Mouse (Mus musculus) midbrain, embryonic 16.5 days (tissue): ENCODE data around the gene Slc8b1. TPM values are rescaled to one million over a fixed set of nuclear protein-coding genes. Genes with fewer than 3 reads are reported as not detected.

Experiments used
- ATAC-seq: fragments of 200-750 bp; cut with Nextera tagmentation; 2 replicates; pipeline ENCODE4 v1.8.0; 2017; ENCODE audit warnings: moderate TSS enrichment
- H3K27ac ChIP-seq: fragments of 300-500 bp; sonication (generic); 2 replicates; pipeline ENCODE4 v1.5.1; 2014; ENCODE audit warnings: mild to moderate bottlenecking, low read length, mixed read lengths
- H3K27me3 ChIP-seq: fragments of 300-500 bp; sonication (generic); 2 replicates; pipeline ENCODE4 v1.6.1; 2014; ENCODE audit warnings: low read depth, low read length, mixed read lengths; ENCODE audit not compliant: control insufficient read depth, insufficient read depth
- H3K36me3 ChIP-seq: fragments of 300-500 bp; sonication (generic); 2 replicates; pipeline ENCODE4 v1.6.1; 2014; ENCODE audit warnings: mild to moderate bottlenecking, low read length, moderate library complexity, mixed read lengths; ENCODE audit not compliant: control insufficient read depth, insufficient read depth
- H3K4me1 ChIP-seq: fragments of 300-500 bp; sonication (generic); 2 replicates; pipeline ENCODE4 v1.6.1; 2014; ENCODE audit warnings: mild to moderate bottlenecking, low read length, mixed read lengths; ENCODE audit not compliant: control insufficient read depth, insufficient read depth
- H3K4me2 ChIP-seq: fragments of 300-500 bp; sonication (generic); 2 replicates; pipeline ENCODE4 v1.6.1; 2014; ENCODE audit warnings: mild to moderate bottlenecking, low read length, mixed read lengths
- H3K4me3 ChIP-seq: fragments of 300-500 bp; sonication (generic); 2 replicates; pipeline ENCODE4 v1.5.1; 2014; ENCODE audit warnings: low read depth, mild to moderate bottlenecking, low read length, moderate library complexity, mixed read lengths
- H3K9ac ChIP-seq: fragments of 300-500 bp; sonication (generic); 2 replicates; pipeline ENCODE4 v1.6.1; 2014; ENCODE audit warnings: low read depth, low read length, mixed read lengths
- H3K9me3 ChIP-seq: fragments of 300-500 bp; sonication (generic); replicated peaks from 2 replicates; pipeline ENCODE4 v1.6.1; 2014; ENCODE audit warnings: mild to moderate bottlenecking, low read length, mixed read lengths; ENCODE audit not compliant: control insufficient read depth, poor library complexity, severe bottlenecking
- WGBS: fragments of 180-500 bp; shearing (Covaris S2); extraction: QIAGEN DNeasy Blood & Tissue Kit; methylation state at CpG from one replicate; pipeline ENCODE4 v1.1.7; 2014; 5-methylcytosine and 5-hydroxymethylcytosine counted together
- polyA plus RNA-seq: library from polyadenylated mRNA; unstranded; fragments of >200 nt; fragmentation: Nextera tagmentation; extraction: Ambion mirVana; gene quantifications from 2 replicates; pipeline ENCODE4 v1.2.1, GENCODE M21; 2015

The Slc8b1 gene
- polyA plus RNA-seq, 1 experiment from 2014 or later = 2.0 TPM

GRCm38 (mm10) chr5:120550673-120551072 is 39.7 kb downstream of the Slc8b1 start:
- Histone ChIP-seq H3K4me3 (no peak overlapping the region), H3K9me3 (no peaks in the 10 kb centered on the region), H3K9ac (no peak overlapping the region), H3K27ac (no peak overlapping the region), H3K36me3 (peaks cover 10% of the 10 kb centered on the region), H3K4me1 (no peaks in the 10 kb centered on the region), H3K4me2 (no peak overlapping the region), H3K27me3 (no peaks in the 10 kb centered on the region)
- no peak for ATAC-seq
- 99% methylated on average over 5 of the region's 5 CpGs for WGBS

GRCm38 (mm10) chr5:120555871-120556270 is 44.9 kb downstream of the Slc8b1 start:
- H3K27ac ChIP-seq = no peak overlapping the region
- H3K4me3 ChIP-seq = no peak overlapping the region
- H3K9ac ChIP-seq = no peak overlapping the region
- H3K4me2 ChIP-seq = no peak overlapping the region
- H3K9me3 ChIP-seq = no peaks in the 10 kb centered on the region
- no peaks in the 10 kb centered on the region for H3K27me3 ChIP-seq
- WGBS = 86% methylated on average over 23 of the region's 24 CpGs
- ATAC-seq = no peak
- peaks cover 12% of the 10 kb centered on the region for H3K36me3 ChIP-seq
- H3K4me1 ChIP-seq = peaks cover 8% of the 10 kb centered on the region

- Histone ChIP-seq H3K4me1 (peaks cover 12% of the 10 kb centered on the region), H3K36me3 (peaks cover 5% of the 10 kb centered on the region), H3K27me3 (no peaks in the 10 kb centered on the region), H3K9me3 (no peaks in the 10 kb centered on the region), H3K27ac (no peak overlapping the region), H3K4me3 (no peak overlapping the region), H3K9ac (no peak overlapping the region), H3K4me2 (no peak overlapping the region)
- ATAC-seq = no peak
- WGBS = 70% methylated on average over 8 of the region's 8 CpGs
Measured at GRCm38 (mm10) chr5:120558041-120558440, 47.1 kb downstream of the Slc8b1 start.

- Histone ChIP-seq H3K4me1 (peaks cover 14% of the 10 kb centered on the region), H3K4me3 (no peak overlapping the region), H3K9me3 (no peaks in the 10 kb centered on the region), H3K27me3 (no peaks in the 10 kb centered on the region), H3K4me2 (no peak overlapping the region), H3K27ac (no peak overlapping the region), H3K36me3 (peaks cover 5% of the 10 kb centered on the region; the same call in 1 of the 2 replicates), H3K9ac (no peak overlapping the region)
- no peak for ATAC-seq
- 72% methylated on average over 14 of the region's 14 CpGs for WGBS
Measured at GRCm38 (mm10) chr5:120558762-120559161, 47.8 kb downstream of the Slc8b1 start.

GRCm38 (mm10) chr5:120560129-120560615 is 49.2 kb downstream of the Slc8b1 start:
- Histone ChIP-seq H3K27ac (0 out of 2 replicates have a peak overlapping the region, but pooled peaks have one; percentile 26), H3K4me2 (no peak overlapping the region)

GRCm38 (mm10) chr5:120560616-120561311 is 49.8 kb downstream of the Slc8b1 start:
- peak overlapping the region; percentile 41; the same call in 1 of the 2 replicates for H3K27ac ChIP-seq
- H3K27me3 ChIP-seq = no peaks in the 10 kb centered on the region
- 0 out of 2 replicates have a peak overlapping the region, but pooled peaks have one; percentile 31 for H3K9ac ChIP-seq
- ATAC-seq = 0 out of 2 replicates have a peak, but pooled peaks have one; percentile 31
- H3K36me3 ChIP-seq = peaks cover under 1% of the 10 kb centered on the region; the same call in 1 of the 2 replicates
- no peak overlapping the region for H3K4me3 ChIP-seq
- no peak overlapping the region for H3K4me2 ChIP-seq
- H3K4me1 ChIP-seq = peaks cover 26% of the 10 kb centered on the region
- no peaks in the 10 kb centered on the region for H3K9me3 ChIP-seq
- WGBS = 19% methylated on average over 16 of the region's 16 CpGs

More at GRCm38 (mm10) chr5:120560129-120560615, 49.2 kb downstream of the Slc8b1 start:
- ATAC-seq = no peak
- H3K36me3 ChIP-seq = peaks cover 2% of the 10 kb centered on the region; the same call in 1 of the 2 replicates
- no peak overlapping the region for H3K9ac ChIP-seq
- no peaks in the 10 kb centered on the region for H3K27me3 ChIP-seq
- no peak overlapping the region for H3K4me3 ChIP-seq
- no peaks in the 10 kb centered on the region for H3K9me3 ChIP-seq
- WGBS = 64% methylated on average over 9 of the region's 9 CpGs
- peaks cover 20% of the 10 kb centered on the region for H3K4me1 ChIP-seq

GRCm38 (mm10) chr5:120562956-120563913 is 52.3 kb downstream of the Slc8b1 start:
- Histone ChIP-seq H3K27me3 (no peaks in the 10 kb centered on the region), H3K27ac (no peak overlapping the region), H3K4me1 (peaks cover 50% of the 10 kb centered on the region), H3K9ac (no peak overlapping the region), H3K36me3 (no peaks in the 10 kb centered on the region), H3K4me2 (no peak overlapping the region), H3K4me3 (no peak overlapping the region), H3K9me3 (no peaks in the 10 kb centered on the region)
- ATAC-seq = no peak
- WGBS = 60% methylated on average over 28 of the region's 28 CpGs

GRCm38 (mm10) chr5:120563914-120564311 is 52.9 kb downstream of the Slc8b1 start:
- H3K4me3 ChIP-seq = no peak overlapping the region
- H3K27ac ChIP-seq = no peak overlapping the region
- H3K4me2 ChIP-seq = no peak overlapping the region
- H3K4me1 ChIP-seq = peaks cover 57% of the 10 kb centered on the region
- 73% methylated on average over 4 of the region's 4 CpGs for WGBS
- no peak overlapping the region for H3K9ac ChIP-seq
- H3K36me3 ChIP-seq = no peaks in the 10 kb centered on the region
- no peak for ATAC-seq
- no peaks in the 10 kb centered on the region for H3K27me3 ChIP-seq
- H3K9me3 ChIP-seq = no peaks in the 10 kb centered on the region
